Mouse (Mus musculus) limb, embryonic 15.5 days (tissue): Measurements from ENCODE around the gene Olfm1. TPM values are rescaled to one million over a fixed set of nuclear protein-coding genes. Genes with fewer than 3 reads are reported as not detected.

Source experiments
- ATAC-seq: fragments of 200-750 bp; cut with Nextera tagmentation; 2 replicates; pipeline ENCODE4 v1.8.0; 2017; ENCODE audit warnings: low read depth, moderate TSS enrichment; ENCODE audit not compliant: insufficient number of reproducible peaks, low FRiP score, low TSS enrichment
- H3K27ac ChIP-seq: fragments of 300-500 bp; sonication (generic); 2 replicates; pipeline ENCODE4 v1.5.1; 2015; ENCODE audit warnings: moderate library complexity, mild to moderate bottlenecking, inconsistent platforms
- H3K27me3 ChIP-seq: fragments of 300-500 bp; sonication (generic); 2 replicates; pipeline ENCODE4 v1.6.1; 2015; ENCODE audit warnings: inconsistent platforms
- H3K36me3 ChIP-seq: fragments of 300-500 bp; sonication (generic); 2 replicates; pipeline ENCODE4 v1.6.1; 2015; ENCODE audit warnings: inconsistent platforms
- H3K4me1 ChIP-seq: fragments of 300-500 bp; sonication (generic); 2 replicates; pipeline ENCODE4 v1.6.1; 2015; ENCODE audit warnings: inconsistent platforms
- H3K4me2 ChIP-seq: fragments of 300-500 bp; sonication (generic); 2 replicates; pipeline ENCODE4 v1.6.1; 2015; ENCODE audit warnings: mild to moderate bottlenecking, inconsistent platforms
- H3K4me3 ChIP-seq: fragments of 300-500 bp; sonication (generic); 2 replicates; pipeline ENCODE4 v1.5.1; 2015; ENCODE audit warnings: mild to moderate bottlenecking, inconsistent platforms
- H3K9ac ChIP-seq: fragments of 300-500 bp; sonication (generic); 2 replicates; pipeline ENCODE4 v1.6.1; 2015; ENCODE audit warnings: inconsistent platforms
- H3K9me3 ChIP-seq: fragments of 300-500 bp; sonication (generic); 2 replicates; pipeline ENCODE4 v1.6.1; 2016; ENCODE audit warnings: inconsistent platforms
- WGBS: fragments of 180-500 bp; shearing (Covaris S2); methylation state at CpG from one replicate; pipeline ENCODE4 v1.1.7; 2015; 5-methylcytosine and 5-hydroxymethylcytosine counted together
- polyA plus RNA-seq: library from polyadenylated mRNA; unstranded; fragments of >200 nt; fragmentation: Nextera tagmentation; extraction: Ambion mirVana; gene quantifications from 2 replicates; pipeline ENCODE4 v1.2.1, GENCODE M21; 2015

Olfm1 gene
- polyA plus RNA-seq, 1 experiment from 2014 or later = 21.2 TPM

- Histone ChIP-seq H3K4me1 (peaks cover 15% of the 10 kb centered on the region), H3K27ac (no peak overlapping the region), H3K9ac (no peak overlapping the region), H3K36me3 (no peaks in the 10 kb centered on the region), H3K27me3 (no peaks in the 10 kb centered on the region), H3K4me3 (no peak overlapping the region), H3K9me3 (no peaks in the 10 kb centered on the region), H3K4me2 (no peak overlapping the region)
- ATAC-seq = no peak
- WGBS = 66% methylated on average over 11 of the region's 11 CpGs
These were observed 79.6 kb downstream of the Olfm1 start for GRCm38 (mm10) chr2:28272218-28272965.

GRCm38 (mm10) chr2:28274006-28274405, 81.2 kb downstream of the Olfm1 start:
- no peak overlapping the region for H3K4me2 ChIP-seq
- peaks cover 17% of the 10 kb centered on the region for H3K4me1 ChIP-seq
- H3K4me3 ChIP-seq = no peak overlapping the region
- H3K27ac ChIP-seq = no peak overlapping the region
- ATAC-seq = no peak
- H3K9ac ChIP-seq = no peak overlapping the region
- H3K27me3 ChIP-seq = no peaks in the 10 kb centered on the region
- H3K36me3 ChIP-seq = no peaks in the 10 kb centered on the region
- WGBS = 83% methylated on average over 5 of the region's 5 CpGs
- H3K9me3 ChIP-seq = no peaks in the 10 kb centered on the region

- H3K9ac ChIP-seq = no peak overlapping the region
- no peaks in the 10 kb centered on the region for H3K27me3 ChIP-seq
- no peaks in the 10 kb centered on the region for H3K9me3 ChIP-seq
- H3K4me1 ChIP-seq = peaks cover 18% of the 10 kb centered on the region
- ATAC-seq = no peak
- WGBS = 67% methylated on average over 3 of the region's 3 CpGs
- no peak overlapping the region for H3K4me2 ChIP-seq
- H3K4me3 ChIP-seq = no peak overlapping the region
- H3K27ac ChIP-seq = no peak overlapping the region
- no peaks in the 10 kb centered on the region for H3K36me3 ChIP-seq
These were observed 82.6 kb downstream of the Olfm1 start for GRCm38 (mm10) chr2:28275345-28275744.

- ATAC-seq = no peak
- Histone ChIP-seq H3K36me3 (no peaks in the 10 kb centered on the region), H3K4me1 (0 out of 2 replicates have a peak, but pooled peaks cover 6% of the 10 kb centered on the region), H3K27me3 (no peaks in the 10 kb centered on the region), H3K4me3 (no peak overlapping the region), H3K9me3 (no peaks in the 10 kb centered on the region), H3K27ac (no peak overlapping the region), H3K4me2 (no peak overlapping the region), H3K9ac (no peak overlapping the region)
- 17% methylated on average over 7 of the region's 7 CpGs for whole genome bisulfite sequencing
These were observed 85.4 kb downstream of the Olfm1 start for GRCm38 (mm10) chr2:28278150-28278549.

GRCm38 (mm10) chr2:28278853-28279252, 86.1 kb downstream of the Olfm1 start:
- Histone ChIP-seq H3K27ac (no peak overlapping the region), H3K4me3 (no peak overlapping the region), H3K36me3 (no peaks in the 10 kb centered on the region), H3K27me3 (no peaks in the 10 kb centered on the region), H3K9me3 (no peaks in the 10 kb centered on the region), H3K9ac (no peak overlapping the region), H3K4me1 (0 out of 2 replicates have a peak, but pooled peaks cover 6% of the 10 kb centered on the region), H3K4me2 (no peak overlapping the region)
- ATAC-seq = no peak
- WGBS = 60% methylated on average over 10 of the region's 10 CpGs

Other genes starting within 250 kb of the Olfm1 start
- gene Fcnb, start 108.1 kb upstream of the Olfm1 start, polyA plus RNA-seq = 0.37 and 0.45 TPM in 2 replicates